Mouse (Mus musculus) liver, adult 10 weeks (tissue): ENCODE measurements around the gene Vamp8. TPM values are rescaled to one million over a fixed set of nuclear protein-coding genes. Genes with fewer than 3 reads are reported as not detected.

Experiments
- polyA plus RNA-seq: library from polyadenylated mRNA; stranded (reverse); fragments of 350-450 nt; fragmentation: Illumina TruSeq; extraction: RNeasy Lipid Tissue Mini Kit (QIAGEN cat#74804); gene quantifications from one replicate; pipeline ENCODE4 v1.2.3, GENCODE M21; 2014; ENCODE audit warnings: low read depth, low replicate concordance

The Vamp8 gene
- polyA plus RNA-seq: 75.6 TPM

DNA sequence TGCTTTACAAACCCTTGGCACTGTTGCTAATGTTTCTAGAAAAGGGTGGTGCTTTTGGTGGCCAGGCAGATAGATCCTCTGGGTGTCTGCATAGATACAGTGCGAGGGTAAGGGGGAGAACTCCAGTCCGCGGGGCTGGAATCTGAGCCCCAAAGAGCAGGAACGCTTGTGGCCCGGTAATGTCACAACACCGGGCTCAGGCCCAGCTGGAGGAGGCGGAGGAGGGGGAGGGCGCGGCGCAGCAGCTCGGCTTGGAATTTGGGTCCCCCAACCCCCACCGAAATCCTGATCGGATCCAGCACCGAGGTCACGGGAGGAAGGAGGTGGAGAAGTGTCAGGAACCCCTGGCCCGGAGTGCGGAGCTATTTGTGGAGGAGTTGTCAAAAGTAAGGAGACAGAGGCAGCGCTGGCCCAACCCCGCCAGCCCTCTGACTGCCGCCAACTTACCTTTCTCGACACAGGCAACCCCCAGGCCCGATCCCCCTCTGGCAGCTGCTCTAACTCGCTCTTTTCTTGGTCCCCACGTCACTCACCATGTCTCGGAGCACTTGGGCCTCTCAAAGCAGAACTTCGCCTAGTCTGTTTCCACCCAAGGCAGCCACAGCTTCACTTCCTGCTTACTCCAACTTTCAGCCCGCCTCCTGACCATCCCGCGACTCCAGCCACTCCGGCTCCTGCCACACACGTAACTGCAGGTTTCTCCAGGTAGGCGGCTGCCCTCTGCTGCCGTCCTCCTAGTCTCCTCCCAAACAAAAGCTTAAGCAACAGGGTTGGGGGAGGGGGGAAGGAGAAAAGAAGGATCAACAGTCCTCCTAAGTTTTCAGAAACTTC is at the start of gene Vamp8:
TSS of gene Vamp8 (minus strand) at position 763 of the 831 bp plus-strand sequence.

DNA sequence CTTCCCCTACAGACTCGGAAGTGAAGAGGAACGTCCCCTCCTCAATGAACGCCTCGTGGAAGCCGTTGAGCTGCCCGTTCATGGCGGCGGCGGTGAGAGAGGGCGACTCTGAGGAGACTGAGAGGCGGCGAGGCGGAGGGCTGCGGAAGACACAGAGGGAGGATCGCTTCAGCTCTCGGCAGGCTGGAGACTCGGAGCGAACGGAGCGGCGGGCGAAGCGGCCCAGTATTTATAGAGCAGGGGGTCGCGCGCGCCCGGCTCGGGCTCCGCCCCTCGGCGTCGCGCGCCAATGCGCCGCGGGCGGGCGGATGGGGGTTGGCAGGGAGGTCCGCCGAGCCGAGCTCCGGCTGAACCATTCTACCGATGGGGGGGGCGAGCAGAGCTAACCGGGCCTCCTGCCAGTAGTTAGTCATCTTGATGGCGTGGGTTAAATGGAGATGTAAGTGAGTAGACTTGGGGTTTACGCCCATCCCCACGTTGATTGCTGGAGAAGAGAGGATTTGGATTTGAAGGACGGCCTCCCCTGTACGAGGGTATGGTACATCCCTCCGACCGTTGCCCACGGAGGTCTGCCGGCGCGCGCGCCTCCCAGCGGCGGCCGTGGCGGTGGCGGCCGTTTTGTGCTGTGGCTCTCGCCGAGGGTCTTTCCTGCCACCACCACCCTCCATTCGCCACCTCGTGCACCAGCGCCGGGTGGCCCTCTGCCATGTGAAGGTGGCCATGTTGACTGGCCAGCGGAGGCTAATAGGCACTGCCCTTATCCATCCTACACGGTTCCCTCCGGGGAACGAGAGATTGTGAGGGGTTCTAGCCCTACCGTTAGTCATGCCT is 49.1 kb upstream of the Vamp8 start, which contains the start of gene Mat2a:
TSS of gene Mat2a (minus strand) at position 204 of the 831 bp plus-strand sequence.

GRCm38 (mm10) chr6:72414076-72414756 is 23.7 kb upstream of the Vamp8 start, which contains the start of gene Ggcx:
Gene Ggcx, plus strand, starts transcription at chr6:72414308.

GRCm38 (mm10) chr6:72380131-72380770 is 10.3 kb downstream of the Vamp8 start, which contains the start of gene Vamp5:
Gene Vamp5, minus strand, starts transcription at chr6:72380468.

DNA sequence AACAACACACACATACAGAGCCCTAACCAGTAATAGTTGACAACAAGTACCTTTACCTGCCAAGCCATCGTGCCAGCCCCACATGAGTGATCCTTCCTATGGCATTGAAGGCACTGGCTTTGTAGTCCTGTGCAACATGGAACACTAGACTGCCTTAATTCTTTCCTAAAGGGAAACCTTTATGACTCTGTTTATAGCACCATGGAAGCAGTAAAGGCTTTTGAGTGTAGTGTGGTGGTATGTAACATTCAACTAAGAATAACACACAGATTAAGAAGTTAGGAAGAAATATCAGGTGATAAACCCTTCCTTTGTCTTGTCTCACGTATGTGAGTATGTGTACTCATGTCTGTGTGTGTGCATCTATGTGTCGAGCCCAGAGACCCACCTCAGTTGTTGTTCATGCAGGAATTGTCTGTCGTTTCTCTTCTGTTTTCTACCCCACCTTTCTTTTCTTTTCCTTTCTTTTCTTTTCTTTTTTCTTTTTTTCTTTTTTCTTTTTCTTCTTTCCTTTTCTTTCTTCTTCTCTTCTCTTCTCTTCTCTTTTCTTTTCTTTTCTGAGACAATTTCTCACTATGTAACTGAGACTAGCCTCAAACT is 23.6 kb downstream of the Vamp8 start, which contains the start of gene Rnf181:
TSS of gene Rnf181 (minus strand) at position 113 of the 600 bp plus-strand sequence.

GRCm38 (mm10) chr6:72355066-72355911 is 35.2 kb downstream of the Vamp8 start, which contains the start of gene Tmem150a:
Gene Tmem150a, plus strand, starts transcription at chr6:72355447.

DNA sequence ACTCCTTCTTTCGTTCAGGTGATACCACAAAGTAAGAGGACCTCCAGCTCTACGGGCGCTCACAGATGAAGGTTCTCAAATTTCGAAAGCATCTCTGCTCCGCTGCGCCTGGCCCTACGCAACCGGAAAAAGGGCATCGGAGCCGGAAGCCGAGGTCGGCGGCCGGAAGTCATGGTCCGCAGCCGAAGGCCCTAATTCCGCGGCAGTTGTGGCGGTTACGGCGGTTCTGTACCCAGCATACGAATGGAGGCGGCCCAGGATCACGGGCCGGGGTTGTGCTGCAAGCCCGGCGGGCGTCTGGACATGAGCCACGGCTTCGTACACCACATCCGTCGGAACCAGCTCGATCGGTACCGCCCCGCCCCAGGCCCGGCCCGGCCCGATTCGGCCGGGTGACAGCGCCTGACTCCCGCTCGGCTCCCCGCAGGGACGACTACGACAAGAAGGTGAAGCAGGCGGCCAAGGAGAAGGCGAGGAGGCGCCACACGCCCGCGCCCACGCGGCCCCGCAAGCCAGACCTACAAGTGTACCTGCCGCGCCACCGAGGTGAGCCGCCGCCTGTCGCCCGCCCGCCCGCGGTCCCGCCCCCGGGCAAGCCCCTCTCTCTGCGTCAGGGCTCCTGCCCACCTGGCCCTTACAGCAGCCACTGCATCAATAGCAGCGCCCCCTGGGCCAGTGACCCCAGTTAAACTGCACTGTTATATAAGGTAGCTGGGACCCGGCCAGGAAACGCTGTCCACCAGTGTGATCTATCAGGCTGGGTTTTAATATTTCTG is 43.1 kb downstream of the Vamp8 start, which contains the start of gene 0610030E20Rik:
TSS of gene 0610030E20Rik (plus strand) at position 152 of the 776 bp plus-strand sequence.

DNA sequence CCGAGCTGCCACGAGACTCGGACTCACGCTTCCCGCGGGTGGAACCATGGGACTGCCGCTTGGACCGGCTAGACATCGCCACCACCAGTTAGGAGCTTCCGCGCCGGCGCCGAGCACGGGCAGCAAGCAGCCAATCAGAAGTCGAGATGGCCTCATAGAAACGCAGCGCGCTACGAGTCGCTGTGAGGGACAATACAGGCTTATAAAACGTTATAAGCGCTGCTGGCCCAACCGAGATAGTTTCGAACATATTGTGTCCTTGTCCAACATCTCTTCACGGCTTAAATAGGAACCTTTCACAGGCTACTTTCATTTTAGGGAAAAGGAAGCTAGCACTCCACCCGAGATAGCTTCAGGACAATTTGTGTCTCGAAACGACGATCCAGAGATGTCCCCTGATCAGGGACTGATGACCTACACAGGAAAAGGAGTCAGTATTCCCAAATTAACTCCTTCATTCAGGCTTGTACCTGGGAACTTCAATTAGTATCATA is 45.4 kb downstream of the Vamp8 start, which contains the start of gene Usp39:
TSS of gene Usp39 (minus strand) at position 111 of the 494 bp plus-strand sequence.

Other genes with a start within 250 kb of the Vamp8 start
- 2.9 TPM for gene Atoh8, start 155.1 kb downstream of the Vamp8 start, polyA plus RNA-seq
- not detected for gene Sftpb, start 86.1 kb downstream of the Vamp8 start, polyA plus RNA-seq
- gene Usp39, start 45.5 kb downstream of the Vamp8 start, polyA plus RNA-seq: 22.1 TPM
- 37.3 TPM for gene 0610030E20Rik, start 43.4 kb downstream of the Vamp8 start, polyA plus RNA-seq
- 11.3 TPM for gene Tmem150a, start 35.3 kb downstream of the Vamp8 start, polyA plus RNA-seq
- gene Rnf181, start 23.7 kb downstream of the Vamp8 start, polyA plus RNA-seq: 137 TPM
- gene Vamp5, start 10.2 kb downstream of the Vamp8 start, polyA plus RNA-seq: 1.2 TPM
- gene Ggcx, start 23.6 kb upstream of the Vamp8 start, polyA plus RNA-seq: 42.9 TPM
- 116 TPM for gene Mat2a, start 48.9 kb upstream of the Vamp8 start, polyA plus RNA-seq
- gene Sh2d6, start 131.0 kb upstream of the Vamp8 start, polyA plus RNA-seq: not detected
- not detected for gene Capg, start 153.7 kb upstream of the Vamp8 start, polyA plus RNA-seq
- 6.3 TPM for gene Elmod3, start 207.7 kb upstream of the Vamp8 start, polyA plus RNA-seq
- 84.5 TPM for gene Retsat, start 207.8 kb upstream of the Vamp8 start, polyA plus RNA-seq
- gene Tgoln1, start 226.3 kb upstream of the Vamp8 start, polyA plus RNA-seq: 168 TPM